Comparison of ENCODE assay signal across 11 mouse cellular contexts in the genomic region with DNA sequence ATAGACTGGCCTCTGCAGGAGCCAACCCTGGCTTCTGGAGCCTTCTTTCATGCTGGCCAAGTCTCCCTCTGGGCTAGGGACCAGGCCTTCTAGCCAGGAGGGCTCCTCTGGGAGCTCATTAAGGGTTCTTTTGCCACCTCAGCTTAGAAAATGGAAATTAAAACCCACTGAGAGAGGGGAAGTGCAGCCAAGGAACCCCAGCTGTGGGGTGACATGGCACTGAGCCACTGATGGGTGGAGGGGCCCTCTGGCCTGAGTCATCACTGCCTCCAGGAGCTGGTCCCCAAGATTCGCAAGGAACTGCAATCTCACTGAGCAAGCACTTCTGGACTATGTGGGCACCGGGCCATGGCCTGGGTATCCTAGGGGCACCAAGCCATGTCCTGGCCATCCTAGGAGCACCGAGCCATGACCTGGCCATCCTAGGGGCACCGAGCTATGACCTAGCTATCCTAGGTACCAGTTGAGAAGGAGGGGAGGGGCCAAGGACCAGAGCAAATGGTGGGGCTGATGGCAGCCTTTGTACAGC. TPM values are rescaled to one million over a fixed set of nuclear protein-coding genes. Genes with fewer than 3 reads are reported as not detected.
DNase-seq lines count a peak whose midpoint lies in the region; ATAC-seq lines count a peak whose summit lies in the region.
"Had no signal": no experiment of that assay in that cellular context is flagged by ENCODE, and none has a peak within 500 bp of the region (broad histone marks: within the 10 kb centered on the region; RNA-seq: fewer than 3 reads in every experiment).

No protein-coding gene starts in this region.

- no peaks in the 10 kb centered on the region for H3K36me3 ChIP-seq in kidney, embryonic 15.5 days
- H3K36me3 ChIP-seq in forebrain, embryonic 16.5 days (ENCODE audit: control insufficient read depth, insufficient read depth), result no peaks in the 10 kb centered on the region
- H3K36me3 ChIP-seq: hindbrain, embryonic 10.5 days had no signal

- WGBS in kidney, embryonic 15.5 days, result 79% methylated on average over 4 of the region's 4 CpGs
- 94% methylated on average over 4 of the region's 4 CpGs for WGBS in forebrain, embryonic 16.5 days

- no peaks in the 10 kb centered on the region for H3K27me3 ChIP-seq in kidney, embryonic 15.5 days
- H3K27me3 ChIP-seq in forebrain, embryonic 16.5 days (replicated peaks; ENCODE audit: control insufficient read depth, insufficient read depth, low read length), result no peaks in the 10 kb centered on the region

- H3K4me3 ChIP-seq in kidney, embryonic 15.5 days (replicated peaks), result no peak overlapping the region
- H3K4me3 ChIP-seq in forebrain, embryonic 16.5 days (replicated peaks; ENCODE audit: low read length), result no peak overlapping the region
- H3K4me3 ChIP-seq: hindbrain, embryonic 10.5 days had no signal

- no peaks in the 10 kb centered on the region for H3K9me3 ChIP-seq in kidney, embryonic 15.5 days (replicated peaks)
- no peaks in the 10 kb centered on the region for H3K9me3 ChIP-seq in forebrain, embryonic 16.5 days (ENCODE audit: control insufficient read depth, low read length)
- H3K9me3 ChIP-seq: hindbrain, embryonic 10.5 days had no signal

- no peak for ATAC-seq in kidney, embryonic 15.5 days (replicated peaks; ENCODE audit: low FRiP score)
- ATAC-seq in forebrain, embryonic 16.5 days, result no peak
- ATAC-seq: intestine, postnatal 0 days had no signal

- no peak overlapping the region for H3K9ac ChIP-seq in kidney, embryonic 15.5 days
- no peak overlapping the region for H3K9ac ChIP-seq in forebrain, embryonic 16.5 days (replicated peaks; ENCODE audit: low read depth, low read length)

- no peak overlapping the region for H3K27ac ChIP-seq in kidney, embryonic 15.5 days
- H3K27ac ChIP-seq in forebrain, embryonic 16.5 days (ENCODE audit: low read length), result no peak overlapping the region
- H3K27ac ChIP-seq: hindbrain, embryonic 10.5 days had no signal

- peak; percentile 53 for DNase-seq in adrenal gland, postnatal 10 days
- no peak for DNase-seq in adrenal gland, adult 8-10 months
- DNase-seq in kidney, postnatal 36 days, result peak; percentile 31 to 42
- peak; percentile 34 for DNase-seq in 3134 (ENCODE audit: extremely low read depth, insufficient read length, low spot score)
- DNase-seq in layer of hippocampus, adult 9-11 months, result peak; percentile 31
- no peak for DNase-seq in thymus, postnatal 10 days (ENCODE audit: low spot score in 2 of 2)

- peaks cover 37% of the 10 kb centered on the region for H3K4me1 ChIP-seq in kidney, embryonic 15.5 days
- peaks cover 15% of the 10 kb centered on the region for H3K4me1 ChIP-seq in forebrain, embryonic 16.5 days (replicated peaks; ENCODE audit: control insufficient read depth, insufficient read depth, low read length)

- H3K4me2 ChIP-seq in kidney, embryonic 15.5 days, result no peak overlapping the region
- H3K4me2 ChIP-seq in forebrain, embryonic 16.5 days (ENCODE audit: low read length), result no peak overlapping the region

RNA-seq across cellular contexts. Expression of a gene that starts 28.0 kb away (rescaled TPM):
- 10 to 100 TPM; 17.3 to 22.5 TPM for total RNA-seq in adrenal gland, postnatal 10 days (2021)
- 10 to 100 TPM; 22.2 to 31.9 (median 26.0) TPM for total RNA-seq in adrenal gland, adult 8-10 months (2022)
- polyA plus RNA-seq in kidney, embryonic 15.5 days (2015; fragmentation: Nextera tagmentation; extraction: Ambion mirVana), result 11.1 and 14.7 TPM in 2 replicates
- polyA plus RNA-seq in forebrain, embryonic 16.5 days (2015; fragmentation: Nextera tagmentation; extraction: Ambion mirVana), result 4.2 and 5.5 TPM in 2 replicates

RNA-seq across cellular contexts. Expression of a gene that starts 39.1 kb away (rescaled TPM):
- under 1 TPM; 0.06 to 0.15 TPM for total RNA-seq in adrenal gland, postnatal 10 days (2021)
- total RNA-seq in adrenal gland, adult 8-10 months (2022), result under 1 TPM in 2 of 4 experiments, not detected in 2; 0.03 TPM
- polyA plus RNA-seq in kidney, embryonic 15.5 days (2015; fragmentation: Nextera tagmentation; extraction: Ambion mirVana), result 0.19 and 0.25 TPM in 2 replicates
- 0.30 and 0.31 TPM in 2 replicates for polyA plus RNA-seq in forebrain, embryonic 16.5 days (2015; fragmentation: Nextera tagmentation; extraction: Ambion mirVana)

RNA-seq across cellular contexts. Expression of a gene that starts 46.9 kb away (rescaled TPM):
- not detected for total RNA-seq in adrenal gland, postnatal 10 days (2021)
- total RNA-seq in adrenal gland, adult 8-10 months (2022), result not detected
- 1.2 and 1.4 TPM in 2 replicates for polyA plus RNA-seq in kidney, embryonic 15.5 days (2015; fragmentation: Nextera tagmentation; extraction: Ambion mirVana)
- 0.17 and 0.19 TPM in 2 replicates for polyA plus RNA-seq in forebrain, embryonic 16.5 days (2015; fragmentation: Nextera tagmentation; extraction: Ambion mirVana)
- polyA plus RNA-seq: testis, adult 2 months had no signal

Comparison
In these comparisons a context has a peak if more than half of its experiments do, and no peak if none do; other contexts are left out.
1. DNase-seq: peak in adrenal gland, postnatal 10 days (single experiment), kidney, postnatal 36 days (2 of 2), 3134 (single experiment) and layer of hippocampus, adult 9-11 months (single experiment); none in adrenal gland, adult 8-10 months (single experiment) and thymus, postnatal 10 days (0 of 2).